Mouse (Mus musculus): ENCODE results near the gene Mt1.

The Mt1 gene

GRCm38 (mm10) chr8:94205736-94206135, 26.9 kb downstream of the Mt1 start:
- no peak for DNase-seq (ENCODE audit: low spot score)

GRCm38 (mm10) chr8:94206256-94206655, 27.4 kb downstream of the Mt1 start:
- no peak for DNase-seq (ENCODE audit: low spot score)

GRCm38 (mm10) chr8:94207491-94207890, 28.6 kb downstream of the Mt1 start:
- DNase-seq (ENCODE audit: low spot score), result no peak

- no peak for DNase-seq (ENCODE audit: low spot score)
These were observed 30.8 kb downstream of the Mt1 start for GRCm38 (mm10) chr8:94209639-94210038.

GRCm38 (mm10) chr8:94210225-94210624, 31.3 kb downstream of the Mt1 start:
- no peak for DNase-seq (ENCODE audit: low spot score)

GRCm38 (mm10) chr8:94213819-94214218, 34.9 kb downstream of the Mt1 start:
- no peak for DNase-seq (ENCODE audit: low spot score)

- peak; percentile 95 for DNase-seq (ENCODE audit: low spot score)
These were observed 35.6 kb downstream of the Mt1 start, which contains the start of gene Nup93 for GRCm38 (mm10) chr8:94214252-94215173. TSS of gene Nup93 (plus strand) at chr8:94214564.

- no peak for DNase-seq (ENCODE audit: low spot score)
These were observed 48.6 kb downstream of the Mt1 start for GRCm38 (mm10) chr8:94227381-94227939.

Measured in layer of hippocampus, adult 9-10 months (tissue).